Mouse (Mus musculus) adrenal gland, postnatal 4 days (tissue): ENCODE measurements around the gene Trim11. TPM values are rescaled to one million over a fixed set of nuclear protein-coding genes. Genes with fewer than 3 reads are reported as not detected.

ENCODE experiments used
- DNase-seq, 2 experiments: peaks; one replicate each; pipeline ENCODE4 v3.0.0; 2021 to 2022; ENCODE audit warnings: low spot score in 2 of 2, mixed read lengths in 2 of 2
- total RNA-seq, 2 experiments: library from RNA; stranded (reverse); gene quantifications; 2 replicates each; pipeline ENCODE4 v1.2.3; 2021

Trim11 gene
- total RNA-seq, 2 experiments from 2014 or later, result 34.1 to 34.8 TPM

- no peak for DNase-seq
Measured at GRCm38 (mm10) chr11:58979183-58979582, 1.3 kb downstream of the Trim11 start.

DNA sequence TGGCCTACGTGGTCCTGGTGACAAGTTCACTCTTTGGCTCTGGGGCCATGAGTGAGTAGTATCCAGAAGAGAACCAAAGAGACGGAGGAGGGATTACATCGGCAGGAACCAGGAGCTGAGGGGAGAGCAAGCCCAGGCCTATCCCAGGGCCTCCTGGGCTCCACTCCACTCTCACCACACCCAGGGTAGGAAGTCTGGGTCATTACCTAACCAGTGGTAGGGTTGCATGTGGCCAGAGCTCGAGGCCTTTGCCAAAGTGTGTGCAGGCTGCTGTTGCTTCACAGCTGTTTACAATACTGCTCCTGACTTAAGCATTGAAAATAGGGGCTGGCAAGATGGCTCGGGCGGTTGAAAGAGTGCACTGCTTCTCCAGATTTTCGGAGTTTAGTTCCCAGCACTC, 1.8 kb downstream of the Trim11 start:
- DNase-seq, result no peak

DNA sequence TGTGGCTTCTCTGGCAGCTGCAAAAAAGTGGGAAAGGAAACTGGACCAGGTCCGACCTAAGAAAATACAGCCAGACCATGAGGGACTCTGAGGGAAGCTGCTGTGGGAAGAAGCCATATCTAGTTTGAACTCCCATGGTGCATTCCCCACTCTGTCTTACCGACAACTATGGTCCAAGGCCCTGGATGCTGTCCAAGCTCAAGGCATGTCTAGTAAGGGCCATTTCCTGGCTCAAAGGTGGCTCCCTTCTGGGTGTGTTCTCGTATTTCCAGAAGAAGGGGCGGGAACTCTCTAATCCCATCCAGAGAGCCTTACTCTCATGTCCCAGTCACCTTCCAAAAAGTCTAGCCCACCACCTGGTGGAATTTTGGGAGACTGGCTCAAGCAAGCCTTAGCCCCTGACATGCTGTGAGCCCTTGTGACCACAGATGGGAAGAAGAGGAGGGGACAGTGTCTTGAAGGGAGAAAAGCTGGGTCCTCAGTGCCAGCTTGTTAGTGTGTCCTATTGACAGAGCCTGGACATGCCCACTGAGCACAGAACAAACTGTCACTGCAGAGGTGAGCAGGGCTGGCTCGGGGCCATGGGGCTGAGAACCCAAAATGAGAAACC, 2.6 kb downstream of the Trim11 start:
- DNase-seq, result no peak

DNA sequence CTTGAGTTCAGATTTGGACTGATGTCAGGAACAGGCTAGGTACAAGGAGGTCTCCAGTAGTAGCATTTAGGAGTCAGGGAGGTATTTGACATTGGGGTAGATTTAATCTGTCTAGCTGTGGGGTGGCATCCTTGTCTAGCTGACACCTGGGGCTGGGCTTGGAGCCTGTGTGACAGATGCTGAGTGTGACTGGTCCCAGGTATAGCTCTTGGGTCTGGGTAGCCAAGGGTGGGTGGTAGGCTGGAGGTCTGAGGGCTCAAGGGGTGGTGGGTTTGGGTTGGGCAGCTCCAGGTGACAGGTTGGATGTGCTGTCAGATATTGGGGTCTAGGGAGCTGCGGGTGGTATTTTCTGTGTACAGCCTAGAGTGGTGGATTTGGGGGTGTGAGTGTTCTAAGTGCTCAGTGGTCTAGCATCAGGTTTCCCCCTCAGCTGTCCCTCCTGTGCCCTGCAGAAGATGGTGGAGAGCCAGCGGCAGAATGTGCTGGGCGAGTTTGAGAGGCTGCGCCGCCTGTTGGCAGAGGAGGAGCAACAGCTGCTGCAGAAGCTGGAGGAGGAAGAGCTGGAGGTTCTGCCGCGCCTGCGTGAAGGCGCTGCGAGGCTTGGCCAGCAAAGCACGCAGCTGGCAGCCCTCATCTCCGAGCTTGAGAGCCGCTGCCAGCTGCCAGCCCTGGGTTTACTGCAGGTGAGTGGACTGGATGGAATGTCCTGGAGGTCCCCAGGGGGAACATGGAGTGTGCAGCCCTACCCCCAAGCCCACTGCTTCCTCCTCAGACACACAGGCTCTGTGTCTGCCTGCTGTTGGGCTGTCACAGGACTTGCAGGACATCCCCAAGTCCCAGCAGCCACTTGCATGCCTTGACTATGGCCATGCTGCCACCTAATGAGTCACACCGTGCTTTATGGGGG, 3.9 kb downstream of the Trim11 start:
- no peak for DNase-seq

GRCm38 (mm10) chr11:58982471-58983097, 4.7 kb downstream of the Trim11 start:
- DNase-seq, result no peak

- no peak for DNase-seq
Measured at GRCm38 (mm10) chr11:58983691-58984341, 5.9 kb downstream of the Trim11 start.

DNA sequence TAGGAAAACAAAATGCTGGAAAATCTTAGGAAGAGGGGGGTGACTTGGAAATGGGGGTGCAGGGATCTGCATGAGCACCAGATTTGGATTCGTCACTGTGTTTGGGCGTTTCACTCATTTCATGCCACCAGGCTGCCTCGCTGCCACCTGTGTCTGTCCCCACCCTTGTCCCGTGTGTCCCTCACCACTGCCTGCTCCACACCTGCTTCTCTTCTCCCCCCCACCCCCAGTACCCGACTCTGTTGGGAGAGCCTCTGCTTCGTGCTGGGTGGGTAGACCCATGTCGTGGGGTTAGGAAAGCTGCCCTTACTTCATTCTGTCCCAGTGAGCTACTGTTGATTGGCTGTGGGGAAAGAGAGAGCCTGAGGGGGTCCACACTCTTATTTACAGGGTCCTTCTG, 6.8 kb downstream of the Trim11 start:
- DNase-seq, result no peak

DNA sequence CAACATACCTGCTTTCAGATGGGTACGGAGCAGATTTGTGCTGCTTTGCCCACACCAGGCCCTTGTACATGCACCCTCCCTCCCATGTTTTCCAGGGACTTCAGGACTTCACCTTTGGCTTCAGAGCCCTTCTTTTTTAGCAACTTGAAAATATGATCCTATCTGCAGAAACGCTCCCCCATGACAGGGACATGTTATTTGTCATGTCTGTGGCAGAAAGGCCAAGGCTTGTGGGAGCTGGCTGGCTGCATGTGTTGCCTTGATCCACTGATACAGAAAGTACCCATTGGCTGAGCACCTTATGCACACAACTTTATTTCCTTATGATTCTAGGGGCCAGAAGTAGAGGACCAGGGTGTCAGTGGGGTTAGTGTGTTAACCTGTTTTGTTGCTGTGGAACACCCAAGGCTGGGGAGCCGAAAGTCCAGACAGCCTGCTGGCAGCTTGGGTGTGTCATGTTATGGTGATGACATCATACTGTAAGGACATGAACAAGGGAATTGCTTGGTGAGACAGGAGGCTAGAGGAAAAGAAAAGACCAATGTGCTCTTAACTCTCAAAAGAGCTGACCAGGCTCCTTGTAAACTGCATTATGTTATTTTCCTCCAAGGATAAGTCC, 7.5 kb downstream of the Trim11 start:
- DNase-seq, result no peak

- no peak for DNase-seq
Measured at GRCm38 (mm10) chr11:58989166-58989565, 11.3 kb downstream of the Trim11 start.

DNA sequence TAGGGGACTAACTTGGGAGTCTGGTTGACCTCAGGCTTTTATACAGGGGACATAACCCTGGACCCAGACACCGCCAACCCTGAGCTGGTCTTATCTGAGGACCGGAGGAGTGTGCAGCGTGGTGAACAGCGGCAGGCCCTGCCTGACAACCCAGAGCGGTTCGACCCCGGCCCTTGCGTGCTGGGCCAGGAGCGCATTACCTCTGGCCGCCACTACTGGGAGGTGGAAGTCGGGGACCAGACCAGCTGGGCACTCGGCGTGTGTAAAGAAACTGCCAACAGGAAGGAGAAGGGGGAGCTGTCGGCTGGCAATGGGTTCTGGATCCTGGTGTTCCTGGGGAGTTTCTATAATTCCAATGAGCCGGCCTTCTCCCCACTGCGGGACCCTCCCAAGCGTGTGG, 12.2 kb downstream of the Trim11 start:
- DNase-seq, result no peak

GRCm38 (mm10) chr11:58990794-58991193, 12.9 kb downstream of the Trim11 start:
- DNase-seq, result no peak

DNA sequence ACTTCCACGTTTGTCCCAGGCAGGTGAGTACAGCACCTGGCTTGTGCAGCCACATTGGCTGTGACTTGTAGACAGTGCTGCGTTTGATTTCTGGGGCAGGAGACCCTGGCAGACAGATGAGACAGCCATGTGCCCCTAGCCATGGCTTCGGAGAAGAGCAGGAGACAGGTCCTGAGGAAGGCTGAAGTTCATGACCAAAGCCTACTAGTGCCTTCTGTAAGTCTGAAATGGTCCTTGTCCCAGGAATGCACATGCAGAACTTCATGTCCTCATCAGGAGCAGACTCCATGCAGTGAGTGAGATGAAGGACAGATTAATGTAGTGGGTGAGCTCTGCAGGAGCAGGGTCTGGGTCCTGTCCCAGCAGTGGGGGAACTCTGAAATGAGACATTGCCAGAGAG, 14.0 kb downstream of the Trim11 start:
- no peak for DNase-seq

GRCm38 (mm10) chr11:58993091-58993670, 15.3 kb downstream of the Trim11 start:
- DNase-seq, result no peak

DNA sequence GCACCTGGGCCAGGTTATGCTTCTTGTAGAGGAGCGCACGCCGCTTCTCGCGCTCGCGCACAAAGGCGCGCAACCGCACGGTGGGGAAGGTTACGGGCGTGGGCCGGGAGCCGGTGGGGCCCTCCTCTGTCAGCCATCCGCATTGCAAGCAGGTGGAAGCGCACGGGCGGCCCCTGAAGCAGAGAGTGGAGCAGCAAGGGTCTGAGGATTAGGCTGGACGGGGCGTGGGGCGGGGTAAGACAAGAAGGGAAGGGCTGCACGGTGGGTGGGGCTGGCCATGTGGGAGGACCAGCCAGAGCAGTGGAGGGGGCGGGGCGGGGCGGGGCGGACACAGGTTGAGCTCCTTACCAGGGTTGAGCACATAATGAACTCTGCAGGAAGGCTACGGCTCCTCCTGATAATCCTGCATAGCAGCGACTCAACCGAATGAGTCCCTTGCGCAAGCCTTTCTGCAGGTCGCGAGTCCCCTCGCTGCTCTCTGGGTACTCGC, 16.5 kb downstream of the Trim11 start:
- DNase-seq, result no peak

DNA sequence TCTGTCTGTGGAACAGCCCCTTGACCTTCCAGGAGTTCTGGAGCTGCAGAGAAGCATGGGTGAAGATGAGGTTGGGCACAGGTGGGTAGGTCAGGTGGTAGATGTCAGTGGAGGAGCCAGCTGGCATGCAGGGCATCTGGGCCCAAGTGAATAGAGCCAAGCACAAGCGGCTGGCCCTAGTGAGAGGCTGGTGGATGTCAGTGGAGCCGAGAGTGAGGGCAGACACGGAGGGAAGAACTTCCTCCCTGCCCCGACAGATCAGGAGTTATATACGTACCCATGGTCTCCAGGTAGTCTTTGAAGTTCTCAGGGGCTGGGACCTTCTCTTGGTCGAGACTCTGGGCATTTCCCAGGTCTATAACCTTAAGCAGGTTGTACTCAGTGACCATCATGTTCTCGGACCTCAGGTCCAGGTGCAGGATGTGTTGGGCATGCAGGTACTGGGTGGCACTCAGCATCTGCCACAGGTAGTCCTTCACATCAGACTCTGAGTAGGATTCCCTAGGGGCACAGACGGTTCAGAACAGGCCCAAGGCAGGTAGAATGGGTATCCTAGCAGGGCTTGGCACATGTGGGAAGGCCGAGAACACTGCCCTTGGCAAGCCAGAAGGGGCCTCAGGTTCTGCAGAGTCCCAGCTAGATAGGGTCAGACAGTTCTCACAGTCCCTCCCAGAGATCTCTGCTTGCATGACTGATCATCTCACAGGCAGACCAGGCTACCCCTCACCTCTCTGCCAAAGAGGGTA, 17.3 kb downstream of the Trim11 start:
- DNase-seq, result no peak

- DNase-seq, result no peak
Measured at GRCm38 (mm10) chr11:58995807-58996370, 18.0 kb downstream of the Trim11 start.

DNA sequence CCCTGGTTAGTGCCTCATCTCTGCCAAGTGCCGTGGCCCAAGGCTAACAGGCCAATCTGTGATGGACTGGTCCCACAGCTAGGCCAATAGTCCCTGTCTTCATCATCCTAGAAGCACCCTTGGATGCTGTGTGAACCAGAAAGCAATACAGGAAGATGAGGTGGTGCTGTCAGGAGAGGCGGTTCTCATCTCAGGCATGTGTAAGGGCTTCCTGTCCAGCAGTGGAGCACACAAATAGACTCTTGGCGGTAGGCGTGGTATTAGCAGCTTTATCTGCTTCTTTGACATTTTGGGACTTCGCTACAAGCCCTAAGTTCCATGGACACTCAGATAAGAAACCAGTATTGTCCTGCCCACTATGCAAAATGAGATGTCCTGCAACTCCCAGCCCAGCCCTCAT, 19.6 kb downstream of the Trim11 start:
- DNase-seq, result no peak

DNA sequence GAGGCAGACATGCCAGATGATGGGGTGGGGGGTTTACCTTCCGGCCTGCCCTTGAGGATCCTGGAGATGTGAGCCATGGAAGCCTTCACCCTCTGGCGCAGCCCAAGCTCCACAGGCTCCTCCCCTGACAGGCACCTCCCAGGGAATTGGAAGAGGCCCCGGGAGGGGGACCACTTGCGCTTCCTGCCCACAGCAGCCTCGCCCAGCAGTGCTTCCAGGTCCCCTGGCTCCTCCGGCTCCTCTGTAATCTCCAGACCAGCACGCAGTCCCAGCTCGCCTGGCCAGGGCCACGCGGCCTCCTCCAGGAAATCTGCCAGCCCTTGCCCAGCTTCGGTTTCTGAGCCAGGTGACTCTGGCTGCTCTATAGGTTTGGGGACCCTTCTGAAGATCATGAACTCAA, 21.3 kb downstream of the Trim11 start:
- no peak for DNase-seq

DNA sequence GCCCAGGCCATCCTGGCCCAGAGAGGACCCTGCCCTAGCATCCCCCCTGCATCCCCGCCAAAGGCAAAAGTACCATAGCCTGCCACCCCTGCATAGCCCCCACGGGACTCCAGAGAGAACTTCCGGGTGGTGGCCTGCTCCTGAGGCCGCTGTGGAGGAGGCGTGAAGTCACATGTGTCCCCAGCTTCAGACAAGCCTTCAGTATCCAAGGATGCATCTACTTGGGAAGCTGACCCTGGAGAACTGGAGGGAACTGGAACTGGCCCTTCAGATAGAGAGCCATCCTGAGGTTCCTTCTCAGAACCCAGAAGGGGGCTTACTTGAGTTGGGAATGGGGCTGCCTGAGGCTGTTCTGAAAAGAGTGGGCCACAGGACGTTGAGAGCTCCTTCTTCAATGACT, 21.9 kb downstream of the Trim11 start:
- DNase-seq, result no peak

DNA sequence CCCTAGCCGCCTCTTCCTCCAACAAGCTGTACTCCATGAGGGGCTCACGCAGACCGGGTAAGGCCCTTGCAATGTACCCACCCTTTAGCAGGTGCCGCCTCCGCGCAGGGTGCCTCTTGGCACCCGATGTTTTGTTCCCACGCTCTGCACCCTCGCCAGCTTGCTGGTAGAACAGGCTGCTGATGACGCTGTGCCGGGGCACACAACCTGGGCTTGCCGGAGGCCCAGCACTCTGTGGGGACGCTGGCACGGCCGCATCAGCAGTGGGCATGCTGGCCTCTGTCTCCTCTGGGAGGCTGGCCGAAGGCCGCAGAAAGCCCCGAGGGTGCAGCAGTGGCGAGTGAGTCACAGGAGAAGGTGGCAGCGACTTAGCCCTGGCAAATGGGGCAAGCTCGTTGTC, 22.7 kb downstream of the Trim11 start:
- DNase-seq, result no peak
